Mouse (Mus musculus) E14TG2a.4 (cell line): Measurements from ENCODE around the gene Prim1.

Source experiments
- CTCF ChIP-seq: conservative IDR thresholded peaks from 2 replicates; pipeline ENCODE4 v1.5.1; 2014; ENCODE audit warnings: low read length
- NANOG ChIP-seq: IDR thresholded peaks from 2 replicates; pipeline ENCODE4 v1.6.1; 2014; ENCODE audit warnings: borderline replicate concordance, low read length, mixed read lengths
- POU5F1 ChIP-seq: IDR thresholded peaks from 2 replicates; pipeline ENCODE4 v1.6.1; 2014; ENCODE audit warnings: low read length, borderline replicate concordance

- TF ChIP-seq CTCF = no peak
- TF ChIP-seq POU5F1 = no peak
- no peak for TF ChIP-seq NANOG
Observed at GRCm38 (mm10) chr10:127969820-127970219, 45.1 kb upstream of the Prim1 start.
